Mouse (Mus musculus) G1E (cell line): ENCODE data around the gene Adad2.

Experiments used
- CTCF ChIP-seq: IDR thresholded peaks from 2 replicates; pipeline ENCODE4 v1.5.1; 2012; ENCODE audit warnings: low read depth, low read length, inconsistent platforms, mixed read lengths
- GATA1 ChIP-seq: IDR thresholded peaks from 2 replicates; pipeline ENCODE4 v1.6.1; 2012; ENCODE audit warnings: borderline replicate concordance, low read length, inconsistent platforms, mixed read lengths
- POLR2AphosphoS5 ChIP-seq: IDR thresholded peaks from 2 replicates; pipeline ENCODE4 v1.6.1; 2012; ENCODE audit warnings: low read depth, low read length, inconsistent platforms; ENCODE audit not compliant: insufficient replicate concordance
- TAL1 ChIP-seq: conservative IDR thresholded peaks from 2 replicates; pipeline ENCODE4 v1.6.1; 2012; ENCODE audit warnings: low read depth, low read length, inconsistent platforms, mixed read lengths

DNA sequence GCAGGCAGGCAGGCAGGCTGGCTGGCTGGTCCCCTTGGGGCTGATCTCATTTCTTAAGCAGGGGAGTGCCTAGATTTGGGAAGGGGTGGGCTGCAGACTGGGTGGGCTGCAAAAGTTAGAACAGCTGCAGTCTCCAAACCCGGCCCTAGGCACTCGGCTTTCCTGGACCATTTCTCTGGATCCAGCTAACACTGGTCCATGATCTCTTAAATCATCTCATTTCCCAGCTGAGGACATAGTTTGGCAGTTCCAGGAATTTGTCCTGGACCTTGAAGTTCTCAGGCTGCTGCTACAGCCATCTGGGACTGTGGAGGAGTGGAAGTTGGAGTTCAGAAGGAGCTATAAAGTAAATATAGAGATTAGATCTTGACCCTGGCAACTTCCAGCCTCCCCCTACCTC is 38.8 kb downstream of the Adad2 start:
- no peak for TF ChIP-seq CTCF
- no peak for TF ChIP-seq GATA1
- TF ChIP-seq TAL1: no peak
- TF ChIP-seq POLR2AphosphoS5: no peak
